Mouse (Mus musculus): Measurements from ENCODE around the gene Pola2.

GRCm38 (mm10) chr19:5994711-5995110, 30.7 kb upstream of the Pola2 start:
- TF ChIP-seq POLR2A (IDR thresholded peaks at IDR 0.05; ENCODE audit: borderline replicate concordance, insufficient read depth, low read length) (no peak), CTCF (IDR thresholded peaks at IDR 0.05; ENCODE audit: borderline replicate concordance, insufficient read depth, low read depth, low read length) (no peak)
